Mouse (Mus musculus): ENCODE measurements around the gene Depdc7.

Gene Depdc7

GRCm38 (mm10) chr2:104742741-104743064 is at the start of gene Depdc7:
Depdc7 (minus strand) TSS chr2:104742878.
- DNase-seq, result peak; percentile 71 to 74

DNA sequence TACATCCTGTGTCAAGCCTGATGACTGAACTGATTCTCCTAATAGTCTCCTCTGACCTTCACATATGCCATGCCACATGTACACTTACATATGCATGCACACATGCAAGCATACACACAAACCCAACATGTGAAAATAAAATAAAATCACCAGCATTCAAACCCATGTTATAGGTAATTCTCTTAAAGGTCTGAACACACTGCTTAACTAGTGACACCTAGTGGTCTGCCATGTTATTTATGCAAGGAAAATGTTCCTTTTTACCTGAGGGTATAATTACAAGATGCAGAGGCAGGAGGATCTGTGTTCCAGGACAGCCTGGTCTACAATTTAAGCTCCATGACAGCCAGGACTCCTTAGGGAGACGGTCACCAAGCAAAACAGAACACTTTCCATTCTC is 32.1 kb upstream of the Depdc7 start:
- no peak for DNase-seq

GRCm38 (mm10) chr2:104768697-104769096 is 26.0 kb upstream of the Depdc7 start:
- no peak for DNase-seq

- no peak for DNase-seq
Measured at GRCm38 (mm10) chr2:104764018-104764417, 21.3 kb upstream of the Depdc7 start.

DNA sequence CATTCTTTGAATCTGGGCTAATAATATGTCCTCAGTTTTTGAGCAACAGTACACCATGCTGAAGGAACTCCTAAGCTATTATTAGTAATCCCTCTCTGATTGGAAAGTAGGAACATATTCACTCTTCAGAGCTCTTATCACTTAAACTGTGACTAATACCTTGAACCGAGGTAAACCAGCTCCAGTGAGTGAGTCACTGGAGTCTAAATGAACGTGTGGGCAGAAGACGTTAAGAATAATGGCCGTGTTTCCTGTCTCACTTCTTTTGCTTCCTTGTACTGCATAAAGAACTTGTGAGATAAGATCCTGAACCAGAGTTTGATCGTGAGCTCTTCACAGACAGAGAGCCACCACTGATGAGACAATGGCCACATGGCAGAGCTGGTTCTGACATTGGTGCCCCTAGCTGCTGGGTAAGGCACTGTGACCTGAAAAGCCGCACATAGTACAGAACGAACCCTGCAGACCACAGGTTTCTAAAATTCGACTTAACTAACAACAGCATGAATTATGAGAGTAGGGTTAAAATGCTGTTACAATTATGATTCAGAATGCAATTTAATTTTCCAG is 20.5 kb upstream of the Depdc7 start:
- no peak for DNase-seq

- no peak for DNase-seq
Measured at GRCm38 (mm10) chr2:104750611-104751010, 7.9 kb upstream of the Depdc7 start.

DNA sequence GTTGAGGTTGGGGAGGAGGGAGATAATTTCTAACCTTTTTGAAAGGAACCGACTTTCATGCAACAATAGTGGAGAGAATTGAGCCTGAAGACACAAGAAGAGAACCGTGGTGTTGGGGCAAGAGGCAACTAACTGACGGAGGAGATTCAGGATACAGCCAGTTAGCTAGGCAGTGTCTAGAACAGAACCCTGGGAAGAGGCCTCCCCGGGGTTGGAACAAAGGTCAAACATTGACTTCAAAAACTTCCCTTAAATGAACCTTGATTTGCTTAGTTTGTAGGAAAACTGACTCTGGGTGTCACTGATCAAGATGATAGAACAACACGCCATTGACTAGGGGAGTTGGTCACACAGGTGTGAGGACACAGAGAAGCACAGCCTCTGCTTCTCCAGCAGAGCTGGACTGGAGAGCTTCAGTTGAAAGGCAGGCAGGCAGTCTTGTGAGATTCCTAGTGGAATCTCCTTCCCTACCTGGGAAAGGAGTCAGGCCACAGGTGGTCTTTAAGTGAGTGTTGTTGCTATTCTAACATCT is 6.0 kb upstream of the Depdc7 start:
- DNase-seq, result no peak

- DNase-seq, result no peak
Measured at GRCm38 (mm10) chr2:104746251-104746650, 3.6 kb upstream of the Depdc7 start.

DNA sequence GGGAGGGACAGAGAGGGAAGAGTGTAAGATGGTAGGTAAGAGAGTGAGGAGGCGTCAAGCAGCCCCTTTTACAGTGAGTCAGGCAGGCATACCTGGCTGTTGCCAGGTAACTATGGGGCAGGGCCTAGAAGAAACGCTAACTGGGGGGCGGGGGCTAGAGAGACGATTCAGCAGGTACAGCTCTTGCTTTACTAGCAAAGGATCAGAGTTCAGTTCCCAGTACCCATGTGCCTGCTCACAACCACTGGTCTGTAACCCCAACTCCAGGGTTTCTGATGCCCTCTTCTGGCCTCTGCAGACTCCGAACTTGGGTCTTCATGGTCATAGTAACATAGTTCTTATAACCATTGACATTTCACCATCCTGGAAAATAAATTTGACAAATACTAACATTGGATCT is 1.3 kb upstream of the Depdc7 start:
- no peak for DNase-seq

DNA sequence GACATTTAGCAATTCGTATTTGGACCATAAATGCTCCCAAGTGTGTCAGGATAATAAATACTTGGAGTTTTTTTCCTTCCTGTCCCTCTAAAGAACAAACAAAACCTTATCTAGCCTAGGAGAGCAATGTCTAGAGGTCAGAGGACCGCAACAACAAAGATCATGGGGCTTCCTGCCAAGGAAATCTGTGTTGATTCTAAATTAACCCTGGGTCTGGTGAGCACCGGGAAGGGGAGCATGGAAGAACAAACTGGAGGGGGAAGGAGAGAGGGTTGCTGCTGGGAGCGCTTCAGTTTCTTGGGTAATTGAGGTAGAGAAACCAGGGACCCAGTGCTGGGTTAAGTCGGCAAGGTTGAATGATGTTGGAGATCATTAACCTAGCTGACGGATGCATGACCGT is 482 bp upstream of the Depdc7 start:
- no peak for DNase-seq

GRCm38 (mm10) chr2:104741896-104742740 is 560 bp downstream of the Depdc7 start:
- DNase-seq, result peak in 1 of 2 experiments; percentile 3

GRCm38 (mm10) chr2:104741015-104741758 is 1.5 kb downstream of the Depdc7 start:
- DNase-seq, result no peak

GRCm38 (mm10) chr2:104740248-104740949 is 2.3 kb downstream of the Depdc7 start:
- DNase-seq, result no peak

DNA sequence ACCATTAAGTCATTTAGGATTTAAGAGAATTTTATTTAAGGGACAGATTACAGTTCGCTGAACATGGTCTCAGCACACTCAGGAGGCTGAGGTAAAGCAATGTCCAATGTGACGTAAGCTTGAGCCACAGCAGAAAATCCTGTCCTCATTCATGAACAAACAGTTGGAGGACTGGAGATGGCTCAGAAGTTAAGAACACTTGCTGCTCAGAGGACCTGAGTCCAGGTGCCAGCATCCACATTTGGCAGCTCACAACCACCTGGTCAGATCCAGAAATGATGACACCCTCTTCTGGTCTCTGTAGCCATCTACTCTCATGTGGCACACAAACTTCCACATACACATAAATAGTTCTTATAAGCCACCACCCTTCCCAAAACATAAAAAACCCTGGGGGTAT is 3.0 kb downstream of the Depdc7 start:
- no peak for DNase-seq

DNA sequence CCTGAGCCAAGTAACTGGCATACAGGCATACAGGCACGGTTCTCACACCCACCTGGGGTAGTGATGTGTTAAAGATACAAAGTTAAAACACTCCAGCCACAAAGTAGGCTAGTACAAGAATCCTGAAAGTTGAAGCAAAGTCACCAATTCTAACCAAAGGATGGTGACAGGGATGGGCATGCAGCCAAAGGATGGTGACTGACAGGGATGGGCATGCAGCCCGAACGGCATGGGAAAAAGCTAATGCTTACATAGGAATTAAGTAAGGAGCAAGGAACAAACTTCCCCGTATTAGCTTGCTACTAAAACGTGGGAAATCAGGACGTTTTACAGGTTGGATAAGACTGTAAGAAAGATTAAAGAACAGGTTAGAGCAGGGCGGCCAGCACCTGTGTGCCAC is 6.4 kb downstream of the Depdc7 start:
- DNase-seq, result no peak

GRCm38 (mm10) chr2:104732562-104733256 is 10.0 kb downstream of the Depdc7 start:
- no peak for DNase-seq

- no peak for DNase-seq
Measured at GRCm38 (mm10) chr2:104732033-104732444, 10.6 kb downstream of the Depdc7 start.

DNA sequence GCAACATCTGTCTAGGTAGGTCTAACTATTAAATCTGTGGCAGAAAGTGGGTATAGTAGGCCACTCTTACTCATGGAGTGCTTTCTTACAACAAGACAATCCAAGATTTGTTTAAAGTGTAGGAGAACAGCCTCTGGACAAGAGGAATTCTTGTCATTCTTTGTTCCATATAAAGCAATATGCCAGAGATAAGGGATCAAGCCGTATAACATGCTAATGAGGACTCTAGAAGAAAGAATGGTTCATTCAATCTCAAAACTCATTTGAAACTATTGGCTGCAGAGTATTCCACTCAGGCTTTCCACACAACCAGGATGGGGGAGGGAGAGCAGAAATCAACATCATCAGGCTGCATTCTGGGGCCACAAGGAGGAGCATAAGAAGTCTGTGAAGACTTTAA is 15.3 kb downstream of the Depdc7 start:
- DNase-seq, result no peak

GRCm38 (mm10) chr2:104722021-104722420 is 20.7 kb downstream of the Depdc7 start:
- no peak for DNase-seq

DNA sequence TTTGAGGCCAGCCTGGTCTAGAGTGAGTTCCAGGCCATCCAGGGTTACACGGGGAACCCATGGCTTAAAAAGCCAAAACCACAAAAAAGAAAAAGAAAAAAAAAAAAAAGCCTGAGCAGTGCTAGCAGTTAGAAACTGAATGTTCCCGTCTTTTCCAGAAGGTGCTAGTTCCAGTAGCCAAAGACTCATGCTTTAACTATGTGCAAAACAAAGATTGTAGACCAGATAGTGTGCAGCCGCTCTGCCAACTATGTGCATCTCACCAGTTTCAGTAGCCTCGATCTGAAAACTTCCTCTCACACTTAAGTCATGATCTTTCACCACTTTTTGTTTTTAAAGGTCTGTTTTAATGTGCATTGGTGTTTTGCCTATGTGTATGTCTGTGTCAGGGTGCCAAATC is 24.9 kb downstream of the Depdc7 start:
- DNase-seq, result no peak

DNA sequence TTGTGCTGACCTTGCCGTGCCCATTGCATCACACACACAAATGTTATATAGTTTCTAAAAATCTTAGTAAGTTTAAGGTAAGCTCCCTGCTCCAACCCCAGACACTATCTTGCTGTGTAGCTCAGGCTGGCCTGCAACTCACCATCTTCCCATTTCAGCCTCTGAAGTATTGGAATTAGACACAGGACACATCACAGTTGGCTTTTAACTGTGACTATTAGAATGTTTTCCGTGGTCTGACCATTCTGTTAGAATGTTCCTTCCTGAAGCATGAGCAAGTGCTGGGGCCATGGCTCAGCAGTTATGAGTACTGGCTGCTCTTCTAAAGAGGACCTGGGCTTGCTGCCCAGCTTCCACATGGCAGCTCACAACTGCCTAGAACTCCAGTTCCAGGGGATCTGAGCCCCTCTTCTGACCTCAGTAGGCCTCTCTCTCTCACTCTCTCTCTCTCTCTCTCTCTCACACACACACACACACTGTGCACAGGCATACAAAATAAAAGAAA is 25.4 kb downstream of the Depdc7 start:
- DNase-seq, result no peak

- no peak for DNase-seq
Measured at GRCm38 (mm10) chr2:104716279-104716678, 26.4 kb downstream of the Depdc7 start, which contains the start of gene Pin1rt1. Pin1rt1 (minus strand) TSS chr2:104716379.

Data from thymus, adult 18-20 months (tissue).